8 mouse cellular contexts compared by ENCODE assay signal in the genomic region with DNA sequence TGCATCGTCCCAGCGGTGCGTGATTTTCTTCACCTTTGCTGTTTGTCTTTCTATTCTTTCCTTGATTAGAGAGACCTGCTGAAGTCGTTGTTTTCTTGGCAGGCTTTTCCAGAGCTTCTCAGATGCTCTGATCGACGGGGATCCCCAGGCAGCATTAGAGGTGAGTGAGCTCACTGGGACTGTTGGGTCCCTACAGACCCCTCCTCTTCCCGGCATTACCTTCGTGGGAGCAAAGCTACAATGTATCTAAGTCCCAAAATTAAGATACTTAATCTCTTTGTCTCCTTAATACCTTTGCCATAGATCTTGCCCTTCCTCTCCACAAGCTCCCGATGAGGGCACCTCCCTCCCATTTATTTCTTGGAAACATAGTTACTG. TPM values are rescaled to one million over a fixed set of nuclear protein-coding genes. Genes with fewer than 3 reads are reported as not detected.
DNase-seq lines count a peak whose midpoint lies in the region; ATAC-seq and TF ChIP-seq lines count a peak whose summit lies in the region.

No protein-coding gene starts in this region.

- 0% methylated on average over 9 of the region's 9 CpGs for WGBS in heart, adult 2 months
- WGBS in liver, embryonic 12.5 days (ENCODE audit: insufficient replicate concordance), result 1% methylated on average over 9 of the region's 9 CpGs

- H3K27ac ChIP-seq in heart, adult 2 months, result peak overlapping the region; percentile 100
- H3K27ac ChIP-seq in liver, embryonic 12.5 days, result peak overlapping the region; percentile 89

- peak; percentile 7 for ATAC-seq in CD4-positive, CD25-positive, alpha-beta regulatory T cell, adult 4 months
- peak; percentile 35 for ATAC-seq in liver, embryonic 12.5 days

- no peaks in the 10 kb centered on the region for H3K27me3 ChIP-seq in heart, adult 2 months (ENCODE audit: control insufficient read depth, insufficient read depth, low read length)
- no peaks in the 10 kb centered on the region for H3K27me3 ChIP-seq in liver, embryonic 12.5 days (replicated peaks)

- peak overlapping the region; percentile 80 for H3K4me2 ChIP-seq in liver, embryonic 12.5 days

- intact Hi-C loops in heart, adult 2 months (cut with DNase I), result loop anchor here (2.0 to 10.0 kb wide), 3 partner anchors 99 to 193 kb away; a partner anchor contains a TSS

- H3K4me3 ChIP-seq in heart, adult 2 months, result peak overlapping the region; percentile 70
- H3K4me3 ChIP-seq in liver, embryonic 12.5 days, result peak overlapping the region; percentile 71

- TF ChIP-seq EP300 in heart, adult 2 months (IDR thresholded peaks at IDR 0.05; ENCODE audit: insufficient read depth, low read depth, low read length), result no peak

- no peak for DNase-seq in heart, adult 2 months
- no peak for DNase-seq in heart, adult 11 months
- DNase-seq in fibroblast of lung, adult 2 months (ENCODE audit: low read depth), result peak; percentile 11
- no peak for DNase-seq in left cerebral cortex, adult 11 months (ENCODE audit: low spot score)
- no peak for DNase-seq in natural killer cell, adult 2 months (ENCODE audit: low spot score in 2 of 2)
- DNase-seq in adrenal gland, postnatal 36 days, result no peak

- no peak for TF ChIP-seq POLR2A in heart, adult 2 months (IDR thresholded peaks at IDR 0.05; ENCODE audit: insufficient read depth, low read depth, low read length)

- TF ChIP-seq CTCF in heart, adult 2 months (IDR thresholded peaks at IDR 0.05), result no peak

- peaks cover 3% of the 10 kb centered on the region for H3K36me3 ChIP-seq in heart, adult 2 months (ENCODE audit: control insufficient read depth, insufficient read depth, low read length)
- peaks cover 30% of the 10 kb centered on the region for H3K36me3 ChIP-seq in liver, embryonic 12.5 days

- peak overlapping the region; percentile 64 for H3K9ac ChIP-seq in heart, adult 2 months (ENCODE audit: low read depth, low read length)
- peak overlapping the region; percentile 71 for H3K9ac ChIP-seq in liver, embryonic 12.5 days

- peaks cover 3% of the 10 kb centered on the region for H3K4me1 ChIP-seq in heart, adult 2 months (ENCODE audit: control insufficient read depth, insufficient read depth, low read length)
- peaks cover 29% of the 10 kb centered on the region for H3K4me1 ChIP-seq in liver, embryonic 12.5 days

- peaks cover 1% of the 10 kb centered on the region; the same call in 1 of the 2 replicates for H3K79me2 ChIP-seq in heart, adult 2 months (replicated peaks; ENCODE audit: control insufficient read depth, insufficient read depth, low read length)

- H3K9me3 ChIP-seq in liver, embryonic 12.5 days (replicated peaks), result no peaks in the 10 kb centered on the region

RNA-seq across cellular contexts. Expression of a gene that starts 0.3 kb away (rescaled TPM):
- total RNA-seq in heart, adult 2 months (2021), result 10 to 100 TPM; 52.4 to 64.9 TPM
- polyA plus RNA-seq in heart, adult 2 months (2012; rRNA removed), result 5.7 and 16.9 TPM in 2 replicates
- 100 to 1,000 TPM; 111 to 162 TPM for polyA plus RNA-seq in CD4-positive, CD25-positive, alpha-beta regulatory T cell, adult 4 months (2017; shearing (Covaris generic))
- polyA plus RNA-seq in liver, embryonic 12.5 days (2016; fragmentation: Nextera tagmentation; extraction: Ambion mirVana), result 57.7 and 63.2 TPM in 2 replicates
- 100 to 1,000 TPM in 1 of 2 experiments, 10 to 100 TPM in 1; 96.7 to 149 TPM for total RNA-seq in adrenal gland, postnatal 36 days (2021)
